Mouse (Mus musculus) intestine, embryonic 16.5 days (tissue): ENCODE results near the gene 1110032A03Rik. TPM values are rescaled to one million over a fixed set of nuclear protein-coding genes. Genes with fewer than 3 reads are reported as not detected.

Source experiments
- ATAC-seq: fragments of 200-750 bp; cut with Nextera tagmentation; 2 replicates; pipeline ENCODE4 v1.8.0; 2017; ENCODE audit warnings: moderate TSS enrichment, moderate library complexity
- H3K27ac ChIP-seq: fragments of 300-500 bp; sonication (generic); 2 replicates; pipeline ENCODE4 v1.5.1; 2014; ENCODE audit warnings: mild to moderate bottlenecking, low read length
- H3K27me3 ChIP-seq: fragments of 300-500 bp; sonication (generic); replicated peaks from 2 replicates; pipeline ENCODE4 v1.6.1; 2014; ENCODE audit warnings: low read length, control low read depth, mixed read lengths; ENCODE audit not compliant: control insufficient read depth, insufficient read depth
- H3K36me3 ChIP-seq: fragments of 300-500 bp; sonication (generic); 2 replicates; pipeline ENCODE4 v1.6.1; 2014; ENCODE audit warnings: low read length, control low read depth; ENCODE audit not compliant: control insufficient read depth, insufficient read depth
- H3K4me1 ChIP-seq: fragments of 300-500 bp; sonication (generic); 2 replicates; pipeline ENCODE4 v1.6.1; 2014; ENCODE audit warnings: low read length, control low read depth, mixed read lengths; ENCODE audit not compliant: control insufficient read depth, insufficient read depth
- H3K4me2 ChIP-seq: fragments of 300-500 bp; sonication (generic); 2 replicates; pipeline ENCODE4 v1.6.1; 2014; ENCODE audit warnings: low read depth, low read length, control low read depth
- H3K4me3 ChIP-seq: fragments of 300-500 bp; sonication (generic); 2 replicates; pipeline ENCODE4 v1.5.1; 2014; ENCODE audit warnings: mild to moderate bottlenecking, low read length
- H3K9ac ChIP-seq: fragments of 300-500 bp; sonication (generic); 2 replicates; pipeline ENCODE4 v1.6.1; 2014; ENCODE audit warnings: low read depth, low read length
- H3K9me3 ChIP-seq: fragments of 300-500 bp; sonication (generic); 2 replicates; pipeline ENCODE4 v1.6.1; 2016; ENCODE audit warnings: low read length, control low read depth; ENCODE audit not compliant: control insufficient read depth
- WGBS: fragments of 180-500 bp; shearing (Covaris S2); extraction: QIAGEN DNeasy Blood & Tissue Kit; methylation state at CpG from one replicate; pipeline ENCODE4 v1.1.7; 2014; 5-methylcytosine and 5-hydroxymethylcytosine counted together
- polyA plus RNA-seq: library from polyadenylated mRNA; unstranded; fragments of >200 nt; fragmentation: Nextera tagmentation; extraction: Ambion mirVana; gene quantifications from 2 replicates; pipeline ENCODE4 v1.2.1, GENCODE M21; 2015

1110032A03Rik gene
- polyA plus RNA-seq, 1 experiment from 2014 or later = 28.9 TPM

DNA sequence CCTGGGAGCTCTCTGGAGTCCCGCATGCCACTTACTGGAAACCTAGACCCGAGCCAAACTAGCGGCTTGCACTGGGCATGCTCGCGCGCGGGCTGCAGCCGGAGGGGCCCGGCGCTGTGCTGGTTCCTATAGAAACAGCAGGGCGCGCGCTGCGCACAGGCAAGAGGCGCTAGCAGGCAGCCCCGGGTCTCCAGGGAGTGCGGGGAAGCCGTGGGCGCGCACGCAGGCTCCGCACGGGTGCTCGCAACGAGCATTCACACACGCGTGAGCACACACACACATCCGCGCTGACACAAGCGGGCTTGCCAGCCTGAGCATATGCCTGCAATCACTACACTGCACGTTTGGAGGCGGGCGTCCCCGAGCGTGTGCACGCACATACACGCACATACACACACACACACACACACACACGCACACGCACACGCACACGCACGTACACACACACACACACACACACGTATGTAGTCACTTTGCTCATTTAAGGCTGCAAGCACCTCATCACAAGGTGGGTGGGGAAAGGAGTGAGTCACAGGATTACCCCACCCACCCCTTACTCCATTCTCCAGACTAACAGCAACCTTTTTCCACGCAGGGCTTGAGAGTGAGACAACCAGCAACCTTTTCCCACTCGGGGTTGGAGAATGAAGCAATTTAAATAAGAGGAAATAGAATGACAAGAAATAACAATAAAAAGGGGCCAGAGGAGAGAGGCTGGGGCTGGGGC is 47.2 kb downstream of the 1110032A03Rik start:
- Histone ChIP-seq H3K4me1 (peaks cover 3% of the 10 kb centered on the region; the same call in 1 of the 2 replicates), H3K36me3 (no peaks in the 10 kb centered on the region), H3K4me2 (peak overlapping the region; percentile 95), H3K9me3 (no peaks in the 10 kb centered on the region), H3K9ac (peak overlapping the region; percentile 73), H3K27me3 (no peaks in the 10 kb centered on the region), H3K27ac (no peak overlapping the region), H3K4me3 (peak overlapping the region; percentile 66)
- peak; percentile 94 for ATAC-seq
- under 1% methylated on average over 45 of the region's 45 CpGs for WGBS

DNA sequence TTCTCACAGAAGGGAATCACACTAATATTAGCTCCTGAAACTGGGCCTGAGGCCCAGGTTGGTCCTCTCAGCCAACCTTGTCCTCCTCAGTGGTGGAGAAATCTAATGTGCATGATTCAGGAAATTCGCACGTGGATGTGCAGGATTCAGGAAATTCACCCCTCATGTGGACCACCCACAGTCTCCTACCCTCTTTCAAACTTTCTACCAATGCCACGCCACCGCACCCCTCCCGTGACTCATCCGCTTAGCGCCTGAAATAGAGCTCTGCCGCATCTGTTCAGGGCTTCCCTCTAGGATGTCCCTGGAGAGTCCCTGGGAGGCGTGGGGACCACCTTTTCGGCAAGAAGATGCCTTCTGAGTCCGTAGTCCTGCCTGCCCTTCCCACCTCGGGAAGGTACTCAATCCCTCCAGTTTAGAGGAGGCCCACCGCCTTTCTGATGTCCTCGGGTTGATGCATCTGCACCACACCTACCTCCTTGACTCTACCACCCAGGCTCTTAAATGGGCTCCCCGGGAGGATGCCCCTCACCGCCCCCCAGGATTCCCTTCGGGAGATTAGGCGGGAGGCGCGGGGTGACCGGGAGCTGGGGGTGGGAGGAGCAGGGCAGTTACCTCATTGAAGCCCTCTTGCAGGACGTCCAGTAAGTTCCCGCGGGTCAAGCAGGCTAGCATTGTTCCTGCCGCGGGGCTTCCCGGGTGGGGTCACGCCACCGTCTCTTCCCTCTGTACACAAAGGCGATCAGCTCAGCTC is 48.0 kb downstream of the 1110032A03Rik start:
- Histone ChIP-seq H3K27me3 (no peaks in the 10 kb centered on the region), H3K4me3 (peak overlapping the region; percentile 66), H3K4me1 (peaks cover 3% of the 10 kb centered on the region; the same call in 1 of the 2 replicates), H3K9ac (peak overlapping the region; percentile 73), H3K36me3 (no peaks in the 10 kb centered on the region), H3K9me3 (no peaks in the 10 kb centered on the region), H3K27ac (no peak overlapping the region), H3K4me2 (peak overlapping the region; percentile 95)
- WGBS = 10% methylated on average over 30 of the region's 30 CpGs
- peak; percentile 67 for ATAC-seq

DNA sequence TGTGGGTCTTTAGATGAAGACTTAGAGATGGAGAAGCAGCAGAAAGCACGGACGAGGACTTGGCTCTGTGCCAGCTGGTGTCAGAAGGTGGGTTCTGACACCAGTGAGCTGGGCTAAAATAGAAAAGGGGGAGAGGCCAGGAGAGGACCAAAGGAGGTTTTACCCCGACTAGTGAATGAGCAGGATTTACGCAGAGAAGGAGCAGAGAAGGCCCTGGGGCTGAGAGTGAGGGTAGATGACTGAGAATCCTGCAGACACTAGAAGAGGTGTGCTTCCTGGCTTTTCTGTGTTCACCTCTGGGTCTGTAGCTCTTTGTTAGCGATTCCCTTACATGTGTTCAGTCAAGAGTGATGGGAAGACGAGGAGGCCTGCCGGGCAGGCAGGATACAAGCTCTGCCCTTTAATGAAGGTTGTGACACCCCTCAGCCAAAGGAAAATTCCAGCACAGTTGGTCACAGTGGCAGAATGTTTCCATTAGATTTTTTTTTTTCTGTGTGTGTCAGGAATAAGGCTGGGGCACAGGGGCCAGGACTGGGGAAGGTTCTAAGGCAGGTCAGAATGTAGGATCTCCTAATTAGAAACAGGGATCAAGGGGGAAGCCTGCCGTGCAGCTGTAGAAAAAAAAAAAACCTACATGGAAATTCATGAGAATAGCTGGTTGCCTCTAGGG is 49.3 kb downstream of the 1110032A03Rik start:
- Histone ChIP-seq H3K27me3 (no peaks in the 10 kb centered on the region), H3K36me3 (no peaks in the 10 kb centered on the region), H3K4me2 (no peak overlapping the region), H3K4me3 (no peak overlapping the region), H3K27ac (no peak overlapping the region), H3K9me3 (no peaks in the 10 kb centered on the region), H3K4me1 (peaks cover 6% of the 10 kb centered on the region; the same call in 1 of the 2 replicates), H3K9ac (no peak overlapping the region)
- no peak for ATAC-seq
- WGBS = 60% methylated on average over 8 of the region's 8 CpGs

DNA sequence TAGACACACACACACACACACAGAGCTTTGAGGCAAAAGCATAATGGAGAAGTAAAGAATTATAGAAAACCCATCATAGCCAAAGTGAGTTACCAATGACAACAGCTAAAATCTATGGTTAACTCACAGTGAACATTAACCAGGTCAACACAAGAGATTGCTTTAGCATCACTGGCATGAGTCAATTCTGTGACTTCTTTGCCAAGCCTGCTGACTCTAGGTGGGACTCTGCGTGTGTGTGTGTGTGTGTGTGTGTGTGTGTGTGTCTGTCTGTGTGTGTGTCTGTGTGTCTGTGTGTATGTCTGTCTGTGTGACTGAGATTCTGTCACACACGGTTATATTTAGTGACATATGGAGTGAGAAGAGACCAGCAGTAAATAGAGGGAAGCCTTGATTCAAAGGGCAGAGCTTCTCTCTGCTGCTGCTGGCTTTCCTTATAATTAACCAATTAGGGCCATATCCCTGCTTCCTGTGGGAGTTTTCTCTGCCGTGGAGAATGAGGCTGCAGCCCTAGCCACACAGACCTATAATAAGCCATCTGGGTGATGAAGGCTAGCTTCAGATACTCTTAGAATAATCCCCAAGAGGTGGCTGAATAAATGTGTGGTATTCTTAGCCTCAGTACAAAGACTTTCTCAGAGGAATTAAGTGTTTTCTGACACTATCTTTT is 50.5 kb downstream of the 1110032A03Rik start:
- 51% methylated on average over 3 of the region's 3 CpGs for WGBS

DNA sequence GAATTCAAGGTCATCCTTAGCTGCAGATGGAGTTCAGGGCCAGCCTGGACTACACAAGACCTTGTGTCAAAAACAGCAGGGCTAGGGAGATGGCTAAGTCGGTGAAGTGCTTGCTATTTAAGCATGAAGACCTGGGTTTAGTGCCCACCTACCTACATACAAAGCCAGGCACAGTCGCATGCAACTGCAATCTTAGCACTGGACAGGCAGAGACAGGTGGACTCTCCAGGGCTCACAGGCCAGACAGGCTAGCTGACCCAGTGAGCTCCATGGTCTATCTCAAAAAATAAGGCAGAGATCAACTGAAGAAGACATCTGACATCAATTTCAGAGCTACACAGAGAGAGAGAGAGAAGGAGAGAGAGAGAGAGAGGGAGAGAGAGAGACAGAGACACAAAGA is 51.2 kb downstream of the 1110032A03Rik start:
- WGBS = 81% methylated on average over 2 of the region's 2 CpGs
- Histone ChIP-seq H3K27me3 (no peaks in the 10 kb centered on the region), H3K4me3 (no peak overlapping the region), H3K9ac (no peak overlapping the region), H3K9me3 (no peaks in the 10 kb centered on the region), H3K27ac (no peak overlapping the region), H3K4me1 (peaks cover 7% of the 10 kb centered on the region; the same call in 1 of the 2 replicates), H3K36me3 (no peaks in the 10 kb centered on the region), H3K4me2 (no peak overlapping the region)
- ATAC-seq = no peak

More for the DNA sequence above, 50.5 kb downstream of the 1110032A03Rik start:
- no peak for ATAC-seq
- H3K36me3 ChIP-seq = no peaks in the 10 kb centered on the region
- H3K4me3 ChIP-seq = no peak overlapping the region
- no peak overlapping the region for H3K4me2 ChIP-seq
- no peak overlapping the region for H3K27ac ChIP-seq
- no peak overlapping the region for H3K9ac ChIP-seq
- no peaks in the 10 kb centered on the region for H3K27me3 ChIP-seq
- H3K4me1 ChIP-seq = peaks cover 7% of the 10 kb centered on the region; the same call in 1 of the 2 replicates
- no peaks in the 10 kb centered on the region for H3K9me3 ChIP-seq

DNA sequence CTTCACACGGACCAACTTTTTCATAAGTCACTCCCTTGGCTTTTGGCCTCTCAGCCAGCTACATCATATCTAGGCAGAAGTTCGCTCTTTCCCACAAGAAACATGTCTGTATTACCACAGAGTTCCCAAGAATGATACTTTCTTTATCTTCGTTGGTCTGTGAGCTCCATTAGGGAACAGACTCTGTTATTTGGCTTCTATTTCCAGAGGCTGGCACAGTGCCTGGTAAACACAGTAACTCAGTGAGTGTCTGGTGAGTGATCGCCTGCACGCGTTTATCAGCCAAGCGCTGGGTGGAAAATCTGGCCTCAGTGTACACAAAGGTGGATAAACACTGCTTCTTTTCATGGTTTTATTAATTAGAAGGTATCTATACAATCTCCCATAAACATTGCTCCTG is 51.9 kb downstream of the 1110032A03Rik start:
- H3K27ac ChIP-seq = peak overlapping the region; percentile 40

DNA sequence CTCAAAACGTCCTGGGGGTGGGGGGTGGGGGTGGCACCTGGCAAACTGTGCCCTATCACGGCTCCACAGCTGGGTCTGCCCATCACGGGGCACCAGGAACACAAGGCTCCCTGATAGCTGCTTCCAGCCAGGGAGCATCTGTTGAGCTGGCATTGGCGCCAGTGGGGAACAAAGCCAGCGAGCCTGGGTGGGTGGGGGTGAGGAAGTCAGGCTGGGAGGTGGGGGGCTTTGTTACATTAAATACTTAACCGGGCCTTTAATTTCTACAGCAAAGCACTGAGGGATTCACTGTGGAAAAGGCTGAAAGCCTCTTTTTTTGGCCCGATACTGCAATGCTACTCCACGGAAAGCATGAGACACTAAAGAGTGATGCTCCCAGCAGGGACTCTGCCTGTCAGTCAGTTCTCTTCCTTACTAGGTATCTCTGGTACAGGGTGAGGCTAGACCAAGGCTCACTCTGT is 52.8 kb downstream of the 1110032A03Rik start:
- peaks cover 7% of the 10 kb centered on the region; the same call in 1 of the 2 replicates for H3K4me1 ChIP-seq
- H3K4me2 ChIP-seq = no peak overlapping the region
- no peaks in the 10 kb centered on the region for H3K9me3 ChIP-seq
- H3K27me3 ChIP-seq = no peaks in the 10 kb centered on the region
- H3K4me3 ChIP-seq = no peak overlapping the region
- no peak overlapping the region for H3K9ac ChIP-seq
- 57% methylated on average over 8 of the region's 8 CpGs for WGBS
- ATAC-seq = no peak
- H3K27ac ChIP-seq = no peak overlapping the region
- no peaks in the 10 kb centered on the region for H3K36me3 ChIP-seq

More for the DNA sequence above, 51.9 kb downstream of the 1110032A03Rik start:
- Histone ChIP-seq H3K36me3 (no peaks in the 10 kb centered on the region), H3K9me3 (no peaks in the 10 kb centered on the region), H3K4me3 (no peak overlapping the region), H3K4me1 (peaks cover 7% of the 10 kb centered on the region; the same call in 1 of the 2 replicates), H3K4me2 (no peak overlapping the region), H3K9ac (no peak overlapping the region), H3K27me3 (no peaks in the 10 kb centered on the region)
- ATAC-seq = no peak
- WGBS = 37% methylated on average over 7 of the region's 7 CpGs

DNA sequence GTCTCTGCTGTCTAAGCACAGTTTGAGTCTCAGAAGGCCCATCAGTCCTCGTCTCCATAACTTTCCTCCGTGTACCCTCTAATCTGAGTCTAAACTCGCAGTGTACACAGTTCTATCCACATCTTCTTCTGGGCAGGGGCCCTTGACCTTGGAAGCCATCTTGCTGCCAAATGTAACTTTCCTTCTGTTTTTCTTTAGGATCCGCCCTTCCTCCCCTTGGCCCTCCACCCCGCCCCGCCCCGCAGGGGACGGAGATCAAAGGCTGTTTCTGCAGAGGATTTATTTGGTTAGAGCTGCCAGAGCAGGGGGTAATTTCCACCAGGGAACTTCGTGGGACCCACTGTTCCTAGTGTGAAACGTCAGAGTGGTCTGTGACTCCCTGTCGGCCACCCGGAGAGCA is 54.3 kb downstream of the 1110032A03Rik start:
- Histone ChIP-seq H3K4me3 (no peak overlapping the region), H3K27ac (no peak overlapping the region), H3K4me2 (no peak overlapping the region), H3K27me3 (no peaks in the 10 kb centered on the region), H3K9ac (no peak overlapping the region), H3K4me1 (peaks cover 7% of the 10 kb centered on the region; the same call in 1 of the 2 replicates), H3K36me3 (no peaks in the 10 kb centered on the region), H3K9me3 (no peaks in the 10 kb centered on the region)
- WGBS = 28% methylated on average over 12 of the region's 12 CpGs
- ATAC-seq = 0 out of 2 replicates have a peak, but pooled peaks have one; percentile 28
